Mouse (Mus musculus) hindbrain, embryonic 10.5 days (tissue): ENCODE data around the gene Lsm5. TPM values are rescaled to one million over a fixed set of nuclear protein-coding genes. Genes with fewer than 3 reads are reported as not detected.

Experiments
- DNase-seq: peaks from one replicate; pipeline ENCODE4 v3.0.0-alpha.2; 2017; ENCODE audit warnings: low spot score
- H3K27ac ChIP-seq: fragments of 300-500 bp; sonication (generic); 2 replicates; pipeline ENCODE4 v1.5.1; 2016; ENCODE audit warnings: mild to moderate bottlenecking, moderate library complexity
- H3K27me3 ChIP-seq: fragments of 300-500 bp; sonication (generic); 2 replicates; pipeline ENCODE4 v1.6.1; 2016; ENCODE audit warnings: mild to moderate bottlenecking; ENCODE audit not compliant: poor library complexity, insufficient read depth, severe bottlenecking
- H3K36me3 ChIP-seq: fragments of 300-500 bp; sonication (generic); 2 replicates; pipeline ENCODE4 v1.6.1; 2016; ENCODE audit warnings: mild to moderate bottlenecking, moderate library complexity
- H3K4me1 ChIP-seq: fragments of 300-500 bp; sonication (generic); replicated peaks from 2 replicates; pipeline ENCODE4 v1.6.1; 2016; ENCODE audit warnings: mild to moderate bottlenecking
- H3K4me3 ChIP-seq: fragments of 300-500 bp; sonication (generic); 2 replicates; pipeline ENCODE4 v1.5.1; 2016; ENCODE audit warnings: mild to moderate bottlenecking, moderate library complexity
- H3K9me3 ChIP-seq: fragments of 300-500 bp; sonication (generic); 2 replicates; pipeline ENCODE4 v1.6.1; 2016; ENCODE audit warnings: mild to moderate bottlenecking, moderate library complexity
- WGBS: fragments of 180-500 bp; shearing (Covaris S2); methylation state at CpG from one replicate; pipeline ENCODE4 v1.1.7; 2016; 5-methylcytosine and 5-hydroxymethylcytosine counted together
- polyA plus RNA-seq: library from polyadenylated mRNA; unstranded; fragments of >200 nt; fragmentation: Nextera tagmentation; extraction: Ambion mirVana; gene quantifications from 2 replicates; pipeline ENCODE4 v1.2.1, GENCODE M21; 2016

The Lsm5 gene
- polyA plus RNA-seq, 1 experiment from 2014 or later = 197 TPM

DNA sequence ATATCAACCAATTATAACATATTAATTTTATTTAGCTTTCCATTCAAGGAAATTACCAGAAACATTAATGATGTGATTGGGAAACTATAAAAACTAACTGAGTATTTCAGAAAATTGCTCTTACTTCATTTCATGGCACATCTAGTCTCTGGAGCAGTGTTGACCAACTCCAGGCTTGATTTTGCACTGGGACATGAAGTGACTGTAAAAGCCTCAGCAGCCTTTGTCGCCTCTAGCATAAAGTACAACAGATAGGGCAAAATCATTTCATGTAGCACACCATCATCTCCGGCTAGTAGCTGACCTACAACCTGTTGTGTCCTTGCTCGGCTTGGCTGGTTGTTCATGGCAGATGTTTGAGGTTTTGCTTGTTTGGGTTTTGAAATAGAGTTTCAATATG lies 40.1 kb downstream of the Lsm5 start:
- no peak overlapping the region for H3K27ac ChIP-seq
- DNase-seq = no peak
- H3K4me1 ChIP-seq = no peaks in the 10 kb centered on the region
- WGBS = 88% methylated on average over 3 of the region's 3 CpGs
- H3K9me3 ChIP-seq = no peaks in the 10 kb centered on the region
- H3K36me3 ChIP-seq = no peaks in the 10 kb centered on the region
- H3K4me3 ChIP-seq = no peak overlapping the region
- H3K27me3 ChIP-seq = no peaks in the 10 kb centered on the region

DNA sequence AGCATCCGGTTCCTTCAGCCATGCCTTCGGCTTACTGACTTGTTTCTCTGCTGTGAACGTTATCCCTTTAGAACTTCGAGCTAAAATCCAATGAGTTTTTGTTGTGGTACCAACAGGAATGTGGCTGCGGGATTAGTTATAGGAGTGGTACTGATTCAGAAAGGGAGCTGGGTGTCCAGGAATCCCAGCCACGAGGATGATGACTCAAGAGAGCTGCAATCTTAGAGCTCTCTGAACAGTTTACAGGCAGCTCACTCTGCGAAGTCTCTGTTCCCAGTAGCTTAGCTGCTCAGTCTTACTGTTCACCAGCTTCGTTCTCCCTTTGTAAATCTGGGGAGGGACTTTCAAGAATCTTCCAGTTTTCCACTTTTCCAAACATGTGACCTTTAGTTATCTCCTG lies 49.1 kb downstream of the Lsm5 start:
- Histone ChIP-seq H3K27ac (no peak overlapping the region), H3K36me3 (no peaks in the 10 kb centered on the region), H3K4me1 (peaks cover 10% of the 10 kb centered on the region), H3K4me3 (no peak overlapping the region), H3K9me3 (no peaks in the 10 kb centered on the region), H3K27me3 (peaks cover 34% of the 10 kb centered on the region)
- 85% methylated on average over 8 of the region's 8 CpGs for WGBS
- no peak for DNase-seq

DNA sequence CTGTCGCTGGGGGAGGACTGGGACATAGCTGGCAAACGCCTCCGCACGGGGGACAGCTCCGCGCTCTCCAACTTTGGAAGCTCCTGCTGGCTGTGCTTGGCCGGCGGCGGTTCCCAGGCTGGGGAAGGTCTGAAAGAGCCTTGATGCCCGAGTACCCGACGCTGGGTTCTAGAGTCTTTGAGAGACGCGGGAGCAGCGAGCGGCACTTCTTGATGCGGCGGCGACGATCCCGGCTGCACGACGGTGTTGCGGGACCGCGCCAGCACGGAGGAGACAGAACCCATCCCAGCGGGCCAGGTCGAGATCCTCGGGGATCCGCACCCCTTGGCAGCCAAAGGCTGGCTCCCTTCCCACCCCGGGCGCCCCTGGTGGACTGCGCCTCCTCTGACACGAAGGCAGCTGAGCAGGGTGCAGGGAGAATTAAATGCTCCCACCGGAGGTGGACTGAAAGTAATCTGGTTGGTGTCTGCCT lies 52.4 kb downstream of the Lsm5 start:
- Histone ChIP-seq H3K36me3 (no peaks in the 10 kb centered on the region), H3K27ac (peak overlapping the region; percentile 50; the same call in 1 of the 2 replicates), H3K4me3 (peak overlapping the region; percentile 60), H3K9me3 (no peaks in the 10 kb centered on the region), H3K4me1 (peaks cover 10% of the 10 kb centered on the region), H3K27me3 (peaks cover 34% of the 10 kb centered on the region)
- WGBS = under 1% methylated on average over 36 of the region's 36 CpGs
- DNase-seq = peak; percentile 49

Other genes with a start within 250 kb of the Lsm5 start
- 3.5 and 3.9 TPM in 2 replicates for gene Pde1c, start 135.6 kb downstream of the Lsm5 start, polyA plus RNA-seq
- 15.4 and 19.0 TPM in 2 replicates for gene Avl9, start 10.2 kb upstream of the Lsm5 start, polyA plus RNA-seq
- gene Kbtbd2, start 93.1 kb upstream of the Lsm5 start, polyA plus RNA-seq = 34.4 and 38.9 TPM in 2 replicates
- 60.3 and 75.5 TPM in 2 replicates for gene Fkbp9, start 127.3 kb upstream of the Lsm5 start, polyA plus RNA-seq
- gene Nt5c3, start 219.2 kb upstream of the Lsm5 start, polyA plus RNA-seq = 66.4 and 73.5 TPM in 2 replicates
- gene Vmn1r4, start 219.3 kb upstream of the Lsm5 start, polyA plus RNA-seq = 0.27 and 0.47 TPM in 2 replicates